Mouse (Mus musculus) brain, embryonic 14.5 days (tissue): ENCODE measurements around the gene Adam30.

ENCODE experiments used
- CTCF ChIP-seq: fragments of 200-500 bp; IDR thresholded peaks from 2 replicates; pipeline ENCODE4 v1.5.1; 2012; ENCODE audit warnings: inconsistent platforms, mild to moderate bottlenecking, moderate library complexity, borderline replicate concordance; ENCODE audit not compliant: insufficient read depth, insufficient read length; ENCODE audit errors: extremely low read depth
- POLR2A ChIP-seq: fragments of 200-500 bp; IDR thresholded peaks from 2 replicates; pipeline ENCODE4 v1.6.1; 2012; ENCODE audit warnings: mild to moderate bottlenecking, inconsistent platforms, borderline replicate concordance; ENCODE audit not compliant: poor library complexity, insufficient read depth, insufficient read length, severe bottlenecking; ENCODE audit errors: extremely low read depth

DNA sequence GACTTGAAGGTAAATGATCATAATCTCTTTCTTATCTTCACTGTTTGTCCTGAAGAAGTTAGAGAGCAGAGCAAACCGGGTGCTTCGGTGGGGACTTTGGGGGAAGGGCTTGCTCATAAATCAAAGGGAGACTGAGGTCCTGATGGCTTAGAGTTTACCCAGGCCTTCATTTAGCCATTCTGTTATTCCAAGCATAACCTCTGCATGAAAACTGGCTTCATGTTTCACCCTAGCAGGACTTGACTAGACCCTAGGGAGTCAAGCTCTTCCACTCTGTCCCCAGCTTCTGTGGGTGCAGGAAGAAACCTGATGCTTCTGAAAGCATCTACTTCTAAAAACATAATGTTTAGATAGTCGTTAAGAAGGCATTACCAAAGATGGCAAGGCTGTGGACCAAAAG, 46.5 kb downstream of the Adam30 start:
- TF ChIP-seq CTCF: no peak
- no peak for TF ChIP-seq POLR2A
